Mouse (Mus musculus): ENCODE data around the gene Gm21671. TPM values are rescaled to one million over a fixed set of nuclear protein-coding genes. Genes with fewer than 3 reads are reported as not detected.

Gm21671 gene
- not detected for polyA plus RNA-seq (2014; fragmentation: Illumina TruSeq; extraction: RNeasy Lipid Tissue Mini Kit (QIAGEN cat#74804); ENCODE audit: low read depth, low replicate concordance)

DNA sequence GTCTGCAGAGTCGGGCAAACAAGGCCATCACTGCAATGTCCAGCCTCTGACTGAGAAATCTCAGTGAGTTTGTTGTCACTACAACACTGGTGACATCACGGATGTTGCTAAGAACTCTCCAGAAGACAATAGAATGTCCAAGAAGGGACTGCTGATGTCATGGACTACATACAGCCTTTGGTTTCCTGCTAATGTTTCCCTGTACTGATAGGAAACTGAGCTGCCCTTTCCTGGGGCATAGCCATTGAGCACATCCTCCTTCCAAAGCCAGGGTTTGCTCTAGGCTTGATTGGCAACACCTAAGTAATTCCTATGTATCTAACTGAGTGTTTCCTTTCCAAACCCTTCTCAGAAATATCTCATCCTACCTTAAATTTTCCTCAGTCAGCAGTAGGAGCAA is at the start of gene Gm21671:
Gene Gm21671 (minus strand): TSS at position 101 of the 400 bp plus-strand sequence.

DNA sequence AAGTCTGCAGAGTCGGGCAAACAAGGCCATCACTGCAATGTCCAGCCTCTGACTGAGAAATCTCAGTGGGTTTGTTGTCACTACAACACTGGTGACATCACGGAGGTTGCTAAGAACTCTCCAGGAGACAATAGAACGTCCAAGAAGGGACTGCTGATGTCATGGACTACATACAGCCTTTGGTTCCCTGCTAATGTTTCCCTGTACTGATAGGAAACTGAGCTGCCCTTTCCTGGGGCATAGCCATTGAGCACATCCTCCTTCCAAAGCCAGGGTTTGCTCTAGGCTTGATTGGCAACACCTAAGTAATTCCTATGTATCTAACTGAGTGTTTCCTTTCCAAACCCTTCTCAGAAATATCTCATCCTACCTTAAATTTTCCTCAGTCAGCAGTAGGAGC is 34.3 kb upstream of the Gm21671 start, which contains the start of gene Gm21698:
Gene Gm21698 (minus strand): TSS at position 101 of the 400 bp plus-strand sequence.

DNA sequence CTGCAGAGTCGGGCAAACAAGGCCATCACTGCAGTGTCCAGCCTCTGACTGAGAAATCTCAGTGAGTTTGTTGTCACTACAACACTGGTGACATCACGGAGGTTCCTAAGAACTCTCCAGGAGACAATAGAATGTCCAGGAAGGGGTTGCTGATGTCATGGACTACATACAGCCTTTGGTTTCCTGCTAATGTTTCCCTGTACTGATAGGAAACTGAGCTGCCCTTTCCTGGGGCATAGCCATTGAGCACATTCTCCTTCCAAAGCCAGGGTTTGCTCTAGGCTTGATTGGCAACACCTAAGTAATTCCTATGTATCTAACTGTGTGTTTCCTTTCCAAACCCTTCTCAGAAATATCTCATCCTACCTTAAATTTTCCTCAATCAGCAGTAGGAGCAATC is 18.3 kb upstream of the Gm21671 start, which contains the start of gene Gm21680:
Gene Gm21680 (minus strand): TSS at position 101 of the 400 bp plus-strand sequence.

DNA sequence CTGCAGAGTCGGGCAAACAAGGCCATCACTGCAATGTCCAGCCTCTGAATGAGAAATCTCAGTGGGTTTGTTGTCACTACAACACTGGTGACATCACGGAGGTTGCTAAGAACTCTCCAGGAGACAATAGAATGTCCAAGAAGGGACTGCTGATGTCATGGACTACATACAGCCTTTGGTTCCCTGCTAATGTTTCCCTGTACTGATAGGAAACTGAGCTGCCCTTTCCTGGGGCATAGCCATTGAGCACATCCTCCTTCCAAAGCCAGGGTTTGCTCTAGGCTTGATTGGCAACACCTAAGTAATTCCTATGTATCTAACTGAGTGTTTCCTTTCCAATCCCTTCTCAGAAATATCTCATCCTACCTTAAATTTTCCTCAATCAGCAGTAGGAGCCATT is 11.9 kb downstream of the Gm21671 start, which contains the start of gene Gm21663:
Gene Gm21663 (minus strand): TSS at position 101 of the 400 bp plus-strand sequence.

Other genes starting within 250 kb of the Gm21671 start
- gene Xrcc2, start 248.6 kb downstream of the Gm21671 start, polyA plus RNA-seq (2014; fragmentation: Illumina TruSeq; extraction: RNeasy Lipid Tissue Mini Kit (QIAGEN cat#74804); ENCODE audit: low read depth, low replicate concordance), result 4.2 TPM
- 0.40 TPM for gene Actr3b, start 194.4 kb downstream of the Gm21671 start, polyA plus RNA-seq (2014; fragmentation: Illumina TruSeq; extraction: RNeasy Lipid Tissue Mini Kit (QIAGEN cat#74804); ENCODE audit: low read depth, low replicate concordance)
- not detected for gene Gm21663, start 12.0 kb downstream of the Gm21671 start, polyA plus RNA-seq (2014; fragmentation: Illumina TruSeq; extraction: RNeasy Lipid Tissue Mini Kit (QIAGEN cat#74804); ENCODE audit: low read depth, low replicate concordance)
- gene Gm21680, start 18.2 kb upstream of the Gm21671 start, polyA plus RNA-seq (2014; fragmentation: Illumina TruSeq; extraction: RNeasy Lipid Tissue Mini Kit (QIAGEN cat#74804); ENCODE audit: low read depth, low replicate concordance), result not detected
- not detected for gene Gm21698, start 34.2 kb upstream of the Gm21671 start, polyA plus RNA-seq (2014; fragmentation: Illumina TruSeq; extraction: RNeasy Lipid Tissue Mini Kit (QIAGEN cat#74804); ENCODE audit: low read depth, low replicate concordance)
- not detected for gene Gm1979, start 50.4 kb upstream of the Gm21671 start, polyA plus RNA-seq (2014; fragmentation: Illumina TruSeq; extraction: RNeasy Lipid Tissue Mini Kit (QIAGEN cat#74804); ENCODE audit: low read depth, low replicate concordance)
- not detected for gene Gm5862, start 68.5 kb upstream of the Gm21671 start, polyA plus RNA-seq (2014; fragmentation: Illumina TruSeq; extraction: RNeasy Lipid Tissue Mini Kit (QIAGEN cat#74804); ENCODE audit: low read depth, low replicate concordance)
- not detected for gene Speer4a, start 85.1 kb upstream of the Gm21671 start, polyA plus RNA-seq (2014; fragmentation: Illumina TruSeq; extraction: RNeasy Lipid Tissue Mini Kit (QIAGEN cat#74804); ENCODE audit: low read depth, low replicate concordance)
- gene Gm7347, start 104.2 kb upstream of the Gm21671 start, polyA plus RNA-seq (2014; fragmentation: Illumina TruSeq; extraction: RNeasy Lipid Tissue Mini Kit (QIAGEN cat#74804); ENCODE audit: low read depth, low replicate concordance), result not detected
- not detected for gene Gm10471, start 134.9 kb upstream of the Gm21671 start, polyA plus RNA-seq (2014; fragmentation: Illumina TruSeq; extraction: RNeasy Lipid Tissue Mini Kit (QIAGEN cat#74804); ENCODE audit: low read depth, low replicate concordance)
- gene 5031410I06Rik, start 150.9 kb upstream of the Gm21671 start, polyA plus RNA-seq (2014; fragmentation: Illumina TruSeq; extraction: RNeasy Lipid Tissue Mini Kit (QIAGEN cat#74804); ENCODE audit: low read depth, low replicate concordance), result not detected
- gene Gm10220, start 167.0 kb upstream of the Gm21671 start, polyA plus RNA-seq (2014; fragmentation: Illumina TruSeq; extraction: RNeasy Lipid Tissue Mini Kit (QIAGEN cat#74804); ENCODE audit: low read depth, low replicate concordance), result not detected

All from kidney, adult 10 weeks (tissue).